Mouse (Mus musculus) embryonic facial prominence, embryonic 10.5 days (tissue): ENCODE data around the gene Mettl7a3. TPM values are rescaled to one million over a fixed set of nuclear protein-coding genes. Genes with fewer than 3 reads are reported as not detected.
A peak's percentile ranks its signal among the peaks of the same experiment; 100 is the strongest.
"Not testable (repeated sequence)": the region's sequence is repeated elsewhere in the genome, so short reads cannot be mapped to it uniquely, and the experiment has no call there.

ENCODE experiments used
- DNase-seq: peaks from one replicate; pipeline ENCODE4 v3.0.0-alpha.2; 2017; ENCODE audit warnings: low spot score
- H3K27ac ChIP-seq: fragments of 300-500 bp; sonication (generic); replicated peaks from 2 replicates; pipeline ENCODE4 v1.5.1; 2016; ENCODE audit warnings: mild to moderate bottlenecking
- H3K27me3 ChIP-seq: fragments of 300-500 bp; sonication (generic); replicated peaks from 2 replicates; pipeline ENCODE4 v1.6.1; 2016; ENCODE audit warnings: low read depth, mild to moderate bottlenecking; ENCODE audit not compliant: poor library complexity, severe bottlenecking
- H3K36me3 ChIP-seq: fragments of 300-500 bp; sonication (generic); replicated peaks from 2 replicates; pipeline ENCODE4 v1.6.1; 2016; ENCODE audit warnings: mild to moderate bottlenecking, moderate library complexity
- H3K4me1 ChIP-seq: fragments of 300-500 bp; sonication (generic); 2 replicates; pipeline ENCODE4 v1.6.1; 2016
- H3K4me3 ChIP-seq: fragments of 300-500 bp; sonication (generic); 2 replicates; pipeline ENCODE4 v1.5.1; 2016; ENCODE audit warnings: mild to moderate bottlenecking, moderate library complexity
- H3K9me3 ChIP-seq: fragments of 300-500 bp; sonication (generic); 2 replicates; pipeline ENCODE4 v1.6.1; 2016; ENCODE audit warnings: mild to moderate bottlenecking
- WGBS: fragments of 180-500 bp; shearing (Covaris S2); methylation state at CpG from one replicate; pipeline ENCODE4 v1.1.7; 2016; 5-methylcytosine and 5-hydroxymethylcytosine counted together
- polyA plus RNA-seq: library from polyadenylated mRNA; unstranded; fragments of >200 nt; fragmentation: Nextera tagmentation; extraction: Ambion mirVana; gene quantifications from 2 replicates; pipeline ENCODE4 v1.2.1, GENCODE M21; 2016

Mettl7a3 gene
- polyA plus RNA-seq, 1 experiment from 2014 or later: not detected

GRCm38 (mm10) chr15:100314448-100315145 lies 20.1 kb upstream of the Mettl7a3 start:
- WGBS: 89% methylated on average over 5 of the region's 5 CpGs
- peaks cover 19% of the 10 kb centered on the region for H3K36me3 ChIP-seq
- H3K4me3 ChIP-seq: no peak overlapping the region
- H3K27ac ChIP-seq: no peak overlapping the region
- no peaks in the 10 kb centered on the region for H3K4me1 ChIP-seq
- no peak for DNase-seq
- no peaks in the 10 kb centered on the region for H3K27me3 ChIP-seq
- peaks cover 5% of the 10 kb centered on the region; the same call in 1 of the 2 replicates for H3K9me3 ChIP-seq

- not testable (repeated sequence) for H3K27ac ChIP-seq, H3K4me1 ChIP-seq, DNase-seq, H3K4me3 ChIP-seq, H3K9me3 ChIP-seq, H3K27me3 ChIP-seq
- peaks cover 19% of the 10 kb centered on the region for H3K36me3 ChIP-seq
- 75% methylated on average over 4 of the region's 4 CpGs for WGBS
Measured at GRCm38 (mm10) chr15:100318014-100318671, 16.6 kb upstream of the Mettl7a3 start.

GRCm38 (mm10) chr15:100319884-100320283 lies 14.8 kb upstream of the Mettl7a3 start:
- Histone ChIP-seq H3K4me1 (peaks cover 14% of the 10 kb centered on the region), H3K27me3 (no peaks in the 10 kb centered on the region), H3K4me3 (no peak overlapping the region), H3K9me3 (peaks cover under 1% of the 10 kb centered on the region; the same call in 1 of the 2 replicates), H3K36me3 (peaks cover 5% of the 10 kb centered on the region), H3K27ac (0 out of 2 replicates have a peak overlapping the region, but pooled peaks have one; percentile 44)
- 88% methylated on average over 1 of the region's 1 CpGs for WGBS
- no peak for DNase-seq

- WGBS: 80% methylated on average over 9 of the region's 9 CpGs
- H3K4me1 ChIP-seq: peaks cover 14% of the 10 kb centered on the region
- DNase-seq: no peak
- no peaks in the 10 kb centered on the region for H3K36me3 ChIP-seq
- no peaks in the 10 kb centered on the region for H3K9me3 ChIP-seq
- H3K4me3 ChIP-seq: no peak overlapping the region
- peak overlapping the region; percentile 44; the same call in 1 of the 2 replicates for H3K27ac ChIP-seq
- H3K27me3 ChIP-seq: no peaks in the 10 kb centered on the region
Measured at GRCm38 (mm10) chr15:100320295-100320905, 14.3 kb upstream of the Mettl7a3 start.

- H3K4me3 ChIP-seq: no peak overlapping the region
- H3K4me1 ChIP-seq: peaks cover 14% of the 10 kb centered on the region
- no peaks in the 10 kb centered on the region for H3K36me3 ChIP-seq
- WGBS: 64% methylated on average over 5 of the region's 5 CpGs
- DNase-seq: no peak
- H3K9me3 ChIP-seq: no peaks in the 10 kb centered on the region
- no peaks in the 10 kb centered on the region for H3K27me3 ChIP-seq
- H3K27ac ChIP-seq: no peak overlapping the region
Measured at GRCm38 (mm10) chr15:100321134-100321533, 13.6 kb upstream of the Mettl7a3 start.

GRCm38 (mm10) chr15:100324021-100324591 lies 10.6 kb upstream of the Mettl7a3 start:
- H3K36me3 ChIP-seq: no peaks in the 10 kb centered on the region
- DNase-seq: no peak
- H3K27me3 ChIP-seq: no peaks in the 10 kb centered on the region
- peaks cover 16% of the 10 kb centered on the region for H3K4me1 ChIP-seq
- H3K4me3 ChIP-seq: no peak overlapping the region
- H3K9me3 ChIP-seq: no peaks in the 10 kb centered on the region
- no peak overlapping the region for H3K27ac ChIP-seq
- 79% methylated on average over 12 of the region's 12 CpGs for WGBS

- no peaks in the 10 kb centered on the region for H3K36me3 ChIP-seq
- H3K27me3 ChIP-seq: no peaks in the 10 kb centered on the region
- DNase-seq: no peak
- H3K9me3 ChIP-seq: no peaks in the 10 kb centered on the region
- WGBS: 82% methylated on average over 3 of the region's 3 CpGs
- peaks cover 14% of the 10 kb centered on the region for H3K4me1 ChIP-seq
- H3K27ac ChIP-seq: no peak overlapping the region
- H3K4me3 ChIP-seq: no peak overlapping the region
Measured at GRCm38 (mm10) chr15:100325235-100325634, 9.5 kb upstream of the Mettl7a3 start.

- H3K4me1 ChIP-seq, H3K4me3 ChIP-seq, H3K9me3 ChIP-seq, H3K27me3 ChIP-seq, H3K36me3 ChIP-seq, DNase-seq, H3K27ac ChIP-seq: not testable (repeated sequence)
- 63% methylated on average over 4 of the region's 4 CpGs for WGBS
Measured at GRCm38 (mm10) chr15:100328089-100328488, 6.6 kb upstream of the Mettl7a3 start.

GRCm38 (mm10) chr15:100329336-100329735 lies 5.4 kb upstream of the Mettl7a3 start:
- not testable (repeated sequence) for H3K27me3 ChIP-seq, H3K36me3 ChIP-seq, DNase-seq, H3K4me3 ChIP-seq, H3K4me1 ChIP-seq, H3K27ac ChIP-seq, H3K9me3 ChIP-seq
- WGBS: 56% methylated on average over 10 of the region's 10 CpGs

GRCm38 (mm10) chr15:100330739-100331138 lies 4.0 kb upstream of the Mettl7a3 start:
- no peak overlapping the region for H3K4me3 ChIP-seq
- no peaks in the 10 kb centered on the region for H3K36me3 ChIP-seq
- no peak for DNase-seq
- peaks cover 3% of the 10 kb centered on the region; the same call in 1 of the 2 replicates for H3K4me1 ChIP-seq
- 90% methylated on average over 7 of the region's 7 CpGs for WGBS
- no peaks in the 10 kb centered on the region for H3K27me3 ChIP-seq
- H3K27ac ChIP-seq: no peak overlapping the region
- H3K9me3 ChIP-seq: no peaks in the 10 kb centered on the region

- 45% methylated on average over 3 of the region's 10 CpGs for WGBS
- not testable (repeated sequence) for H3K4me1 ChIP-seq, H3K9me3 ChIP-seq, H3K36me3 ChIP-seq, DNase-seq, H3K4me3 ChIP-seq, H3K27me3 ChIP-seq, H3K27ac ChIP-seq
Measured at GRCm38 (mm10) chr15:100332077-100332961, 2.4 kb upstream of the Mettl7a3 start.

- not testable (repeated sequence) for H3K9me3 ChIP-seq, H3K4me3 ChIP-seq, H3K36me3 ChIP-seq, H3K4me1 ChIP-seq, H3K27me3 ChIP-seq, H3K27ac ChIP-seq, DNase-seq
Measured at GRCm38 (mm10) chr15:100337328-100337727, 2.6 kb downstream of the Mettl7a3 start.
